Mouse (Mus musculus) megakaryocyte progenitor cell, adult 5-6 weeks (primary cell): ENCODE measurements around the gene Bclaf3. TPM values are rescaled to one million over a fixed set of nuclear protein-coding genes. Genes with fewer than 3 reads are reported as not detected.
"Not testable (repeated sequence)": the region's sequence is repeated elsewhere in the genome, so short reads cannot be mapped to it uniquely, and the experiment has no call there.

Experiments used
- ATAC-seq: replicated peaks from 2 replicates; pipeline ENCODE4 v1.8.0; 2016; ENCODE audit warnings: mild to moderate bottlenecking, moderate TSS enrichment, inconsistent platforms; ENCODE audit not compliant: poor library complexity
- total RNA-seq, 2 experiments: library from RNA; stranded (forward) in 1 of 2; stranded (reverse) in 1 of 2; fragments of 157-497, 149-512 nt in 1 of 2; fragments of 200-1000 nt in 1 of 2; gene quantifications; 2 replicates each; pipeline versions ENCODE4 v1.2.3 to v1.2.4; 2015 to 2017

Bclaf3 gene
- total RNA-seq (2015) (30.9 and 33.1 TPM in 2 replicates), total RNA-seq (2017) (24.5 and 38.6 TPM in 2 replicates)

- ATAC-seq, result no peak
These were observed at the start of gene Bclaf3 for GRCm38 (mm10) chrX:159526388-159526787. Gene Bclaf3, plus strand, starts transcription at chrX:159526688.

- ATAC-seq, result not testable (repeated sequence)
These were observed 48.1 kb upstream of the Bclaf3 start for GRCm38 (mm10) chrX:159478243-159478940.

DNA sequence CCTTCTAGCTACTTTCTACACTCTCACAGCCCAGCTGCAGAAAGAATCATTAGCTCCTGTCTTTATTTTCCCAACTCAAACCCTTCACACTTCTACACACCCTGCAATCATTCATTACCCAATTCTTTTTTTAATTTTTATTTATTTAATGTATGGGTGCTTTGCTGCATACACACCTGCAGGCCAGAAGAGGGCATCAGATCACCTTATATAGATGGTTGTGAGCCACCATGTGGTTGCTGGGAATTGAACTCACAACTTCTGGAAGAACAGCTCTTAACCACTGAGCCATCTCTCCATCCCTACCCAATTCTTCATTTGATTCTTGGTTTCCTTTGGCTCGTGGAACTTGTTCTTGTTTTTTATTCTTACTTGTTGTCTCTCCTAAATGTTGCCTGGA, 42.2 kb upstream of the Bclaf3 start:
- ATAC-seq, result no peak; the same call in 1 of the 2 replicates

DNA sequence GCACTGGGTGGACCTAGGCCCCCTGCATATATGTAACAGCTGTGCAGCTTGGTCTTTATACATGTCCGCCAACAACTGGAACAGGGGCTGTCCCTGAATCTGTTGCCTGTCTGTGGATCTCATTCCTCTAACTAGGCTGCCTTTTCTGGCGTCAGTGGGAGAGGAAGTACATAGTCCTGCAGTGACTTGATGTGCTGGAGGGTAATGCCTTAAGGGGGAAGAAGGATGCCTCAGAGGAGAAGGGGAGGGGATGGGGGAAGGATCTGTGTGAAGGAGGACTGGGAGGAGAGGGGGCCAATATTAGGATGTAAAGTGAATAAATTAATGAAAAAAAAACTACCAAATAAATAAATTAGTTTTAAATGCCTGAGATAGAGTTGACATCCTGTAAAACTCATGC, 23.3 kb upstream of the Bclaf3 start:
- peak; percentile 26; the same call in 1 of the 2 replicates for ATAC-seq

DNA sequence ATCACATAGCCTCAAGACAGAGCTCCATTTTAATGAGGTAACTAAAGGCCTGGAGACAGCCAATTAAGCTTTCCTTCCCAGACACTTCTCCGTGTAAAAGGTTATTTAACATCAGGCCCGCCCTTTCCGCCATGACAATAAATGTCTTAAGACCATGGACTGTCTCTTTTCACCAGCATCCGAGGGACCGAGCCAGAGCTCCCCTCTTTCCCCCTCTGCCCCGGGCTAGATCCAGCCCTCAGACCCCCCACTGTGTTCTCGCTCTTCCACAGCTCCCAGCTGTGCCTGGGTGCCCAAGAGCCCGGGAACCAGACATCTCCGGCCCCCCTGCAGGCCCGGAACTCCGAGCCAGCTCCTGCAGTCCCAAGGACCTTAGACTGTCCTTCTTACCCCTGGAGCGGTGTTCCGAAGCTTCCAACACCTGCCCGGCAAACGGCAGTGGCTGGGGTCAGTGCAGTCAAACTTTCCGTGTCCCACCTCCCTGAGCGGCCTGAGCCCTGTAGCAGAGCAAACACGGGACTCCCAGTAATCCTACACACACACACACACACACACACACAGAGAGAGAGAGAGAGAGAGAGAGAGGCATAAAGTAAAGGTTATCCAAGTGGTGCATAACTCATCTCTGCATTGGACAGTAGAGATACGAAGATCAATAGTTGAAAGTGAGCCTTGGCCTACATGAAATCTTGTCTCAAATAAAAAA, 18.0 kb upstream of the Bclaf3 start:
- peak; percentile 59 for ATAC-seq

DNA sequence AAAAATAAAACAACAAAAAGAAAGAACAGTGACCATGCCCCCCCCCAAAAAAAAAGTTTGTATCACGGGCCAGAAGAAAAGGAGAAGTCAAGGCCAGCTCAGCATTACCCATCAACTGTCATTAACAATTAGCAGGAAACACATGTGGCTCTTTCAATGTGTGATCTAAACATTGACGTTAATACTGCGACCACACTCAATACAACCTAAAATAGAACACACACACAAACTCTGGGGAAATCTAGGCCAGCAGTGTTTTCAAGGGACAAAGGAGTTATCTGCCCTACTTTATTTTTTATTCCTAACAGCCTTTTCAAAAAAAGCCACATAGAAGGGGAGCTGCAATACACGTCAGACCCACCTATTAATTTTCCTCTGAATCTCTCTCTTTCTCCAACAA, 17.4 kb upstream of the Bclaf3 start:
- peak; percentile 82 for ATAC-seq

DNA sequence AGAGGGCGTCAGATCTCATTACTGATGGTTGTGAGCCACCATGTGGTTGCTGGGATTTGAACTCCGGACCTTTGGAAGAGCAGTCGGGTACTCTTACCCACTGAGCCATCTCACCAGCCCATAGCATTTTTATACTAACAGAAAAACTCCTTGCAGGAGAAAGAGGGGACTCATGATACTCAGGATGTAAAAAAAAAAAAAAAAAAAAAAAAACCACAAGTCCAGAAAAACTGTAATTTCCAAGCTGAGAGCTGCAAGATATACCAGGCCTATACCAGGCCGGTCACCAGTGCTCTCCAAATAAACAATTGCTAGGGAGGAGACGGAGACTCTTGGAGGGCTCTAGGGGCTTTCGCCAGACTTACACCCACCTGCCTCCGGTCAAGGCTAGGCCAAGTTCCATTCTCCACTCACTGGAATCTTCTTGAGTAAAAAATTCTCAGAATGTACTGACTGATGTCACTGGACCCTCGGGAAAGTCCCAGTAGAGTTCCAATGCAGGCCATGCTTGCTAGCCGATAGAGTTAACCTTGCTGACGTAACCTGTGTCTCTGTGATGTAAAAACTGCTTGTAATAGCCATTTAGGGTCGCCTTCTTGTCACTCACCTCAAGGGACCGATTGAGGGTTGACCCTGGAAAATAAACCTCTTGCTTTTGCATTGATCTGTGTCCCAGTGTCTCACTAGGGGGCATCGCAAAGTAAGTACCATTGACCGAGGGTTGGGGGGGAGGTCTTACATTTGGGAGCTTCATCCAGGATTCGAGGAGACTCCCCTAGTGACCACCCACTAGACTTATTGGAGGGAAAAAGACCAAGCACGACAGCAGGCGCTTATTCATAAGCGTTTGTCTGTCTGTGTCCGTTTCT, 16.4 kb upstream of the Bclaf3 start:
- 0 out of 2 replicates have a peak, but pooled peaks have one; percentile 3 for ATAC-seq

- ATAC-seq, result 0 out of 2 replicates have a peak, but pooled peaks have one; percentile 2
These were observed 15.8 kb upstream of the Bclaf3 start for GRCm38 (mm10) chrX:159510716-159511051.

DNA sequence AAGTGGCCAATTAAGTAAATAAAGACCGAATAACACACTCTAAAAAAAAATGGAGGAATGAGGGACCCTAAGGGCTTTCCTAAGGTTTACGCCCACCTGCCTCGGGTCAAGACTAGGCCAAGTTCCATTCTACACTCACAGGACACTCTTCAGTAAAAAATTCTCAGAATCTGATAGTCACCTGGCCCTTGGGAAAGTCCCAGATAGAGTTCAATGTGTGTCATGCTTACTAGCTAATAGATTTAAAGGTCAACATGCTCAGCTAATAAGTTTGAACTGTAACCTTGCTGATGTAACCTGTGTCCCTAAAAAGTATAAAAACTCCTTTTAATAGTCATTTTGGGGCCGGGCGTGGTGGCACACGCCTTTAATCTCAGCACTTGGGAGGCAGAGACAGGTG, 10.9 kb upstream of the Bclaf3 start:
- ATAC-seq, result no peak

DNA sequence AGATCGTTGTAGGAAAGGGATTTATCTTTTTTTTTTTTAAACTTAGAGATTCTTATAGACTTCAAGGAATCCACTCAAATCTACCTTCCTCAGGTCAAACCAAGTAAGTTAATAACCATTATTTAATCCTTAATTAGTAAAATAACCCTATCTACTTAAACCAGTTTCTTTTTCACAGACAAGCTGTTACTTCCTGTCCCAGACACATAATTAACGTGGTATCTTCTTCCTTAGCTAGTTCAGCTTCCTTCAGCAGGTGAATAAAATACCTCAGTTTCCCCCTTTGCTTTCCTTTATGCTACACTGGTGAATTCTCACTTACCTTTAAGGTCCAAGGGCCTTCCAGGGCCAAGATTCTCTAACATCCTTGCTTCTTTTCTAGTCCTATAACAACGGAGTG, 4.7 kb upstream of the Bclaf3 start:
- no peak for ATAC-seq

- no peak for ATAC-seq
These were observed 3.8 kb upstream of the Bclaf3 start for GRCm38 (mm10) chrX:159522651-159523050.

- peak; percentile 96 for ATAC-seq
These were observed 5.9 kb downstream of the Bclaf3 start for GRCm38 (mm10) chrX:159532427-159532810.

DNA sequence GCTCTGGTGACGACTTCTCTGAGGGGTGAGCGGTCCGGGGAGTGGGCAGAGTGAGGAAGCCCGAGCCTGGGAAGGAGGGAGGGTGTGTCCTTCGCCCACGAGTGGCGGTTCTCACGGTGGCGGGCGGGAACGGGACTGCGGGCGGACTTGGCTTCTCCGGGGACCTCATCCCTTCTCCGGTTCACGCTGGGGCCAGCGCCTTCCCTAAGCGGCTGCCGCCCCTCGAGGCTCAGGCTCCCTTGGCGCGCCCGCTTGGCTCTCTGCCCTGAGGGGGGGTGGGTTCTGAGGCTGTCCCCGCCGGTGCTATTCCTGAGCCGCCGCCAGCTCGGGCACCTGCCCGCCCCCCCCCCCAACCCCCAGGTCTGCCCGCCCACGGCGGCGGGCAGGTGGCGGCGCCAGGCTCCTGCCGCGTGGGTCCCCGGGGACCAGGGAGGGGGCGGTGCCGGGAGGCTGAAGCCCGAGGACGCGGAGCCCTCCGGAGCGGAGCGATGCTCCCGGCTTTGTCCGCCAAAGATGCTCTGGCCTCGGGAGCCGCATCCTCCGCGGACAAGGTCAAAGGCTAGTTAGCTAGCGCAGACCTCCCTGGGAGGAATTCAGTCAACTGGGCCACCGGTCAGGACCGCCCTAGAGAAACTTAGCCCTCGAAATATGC, 6.4 kb downstream of the Bclaf3 start:
- ATAC-seq, result 0 out of 2 replicates have a peak, but pooled peaks have one; percentile 20

DNA sequence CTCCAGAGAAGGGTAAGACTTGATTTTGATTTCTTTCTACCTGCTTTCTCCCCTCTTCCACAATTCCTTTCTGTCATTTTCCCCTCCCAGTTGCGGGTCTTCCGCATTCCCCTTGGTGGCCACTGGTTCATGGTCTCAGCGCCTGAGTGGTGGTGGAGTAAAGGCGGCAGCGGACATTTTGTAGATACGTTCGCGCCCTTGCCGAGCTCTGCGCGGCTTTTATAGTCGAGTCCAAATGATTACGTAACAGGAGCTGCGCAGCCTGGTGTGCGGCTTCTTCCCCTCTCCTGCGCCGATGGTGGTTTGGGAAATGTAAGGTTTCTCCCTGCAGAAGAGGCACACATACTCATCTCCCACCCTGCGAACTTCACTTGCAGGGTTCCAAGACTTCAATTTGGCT, 15.4 kb downstream of the Bclaf3 start:
- no peak for ATAC-seq

- peak; percentile 71 for ATAC-seq
These were observed 20.6 kb downstream of the Bclaf3 start for GRCm38 (mm10) chrX:159547093-159547492.

GRCm38 (mm10) chrX:159584738-159585137, 58.2 kb downstream of the Bclaf3 start:
- not testable (repeated sequence) for ATAC-seq

GRCm38 (mm10) chrX:159591633-159592032, 65.1 kb downstream of the Bclaf3 start:
- no peak for ATAC-seq

DNA sequence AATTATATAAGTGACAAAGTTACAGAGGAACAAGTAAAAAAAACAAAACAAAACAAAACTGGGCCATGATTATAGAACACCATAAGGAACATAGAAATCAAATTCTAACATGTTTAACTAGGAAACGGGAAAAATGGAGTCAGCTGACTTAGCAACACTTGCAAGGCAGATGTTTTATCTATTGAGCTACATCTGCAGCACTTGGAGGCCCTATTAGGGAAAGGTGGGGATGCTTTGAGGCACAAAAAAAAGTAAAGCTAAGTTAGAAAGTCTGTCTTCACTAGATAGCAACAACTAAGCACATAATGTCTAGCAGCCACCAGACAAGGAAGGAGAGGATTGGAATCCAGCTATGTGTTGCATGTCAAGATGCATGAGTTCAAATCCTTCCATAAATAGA, 71.0 kb downstream of the Bclaf3 start:
- ATAC-seq, result peak; percentile 92

DNA sequence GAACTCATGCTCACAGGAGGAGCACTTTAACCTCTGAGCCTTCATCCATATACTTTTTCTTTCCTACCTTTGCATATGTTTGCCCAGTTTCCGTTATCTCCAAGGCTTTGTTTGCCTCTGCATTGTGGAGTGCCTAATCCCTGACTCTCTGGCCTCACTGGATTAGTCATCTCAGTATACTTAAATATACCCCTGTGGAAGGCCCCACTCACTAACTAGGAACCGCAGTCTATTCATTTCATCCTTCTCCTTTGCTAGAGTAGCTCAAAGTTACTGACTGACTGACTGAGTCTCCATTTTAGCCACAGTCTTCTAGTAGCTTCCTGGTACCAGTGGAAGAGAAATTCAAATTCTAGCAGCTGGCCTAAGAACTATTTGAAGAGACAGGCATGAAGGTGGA, 78.3 kb downstream of the Bclaf3 start:
- ATAC-seq, result no peak

- peak; percentile 92 for ATAC-seq
These were observed 80.4 kb downstream of the Bclaf3 start for GRCm38 (mm10) chrX:159606936-159607335.
